Mouse (Mus musculus): ENCODE measurements around the gene Psme3. TPM values are rescaled to one million over a fixed set of nuclear protein-coding genes. Genes with fewer than 3 reads are reported as not detected.
"Not testable (repeated sequence)": the region's sequence is repeated elsewhere in the genome, so short reads cannot be mapped to it uniquely, and the experiment has no call there.

Psme3 gene
- total RNA-seq, 2 experiments from 2014 or later, result 139 to 164 TPM

- DNase-seq (ENCODE audit: low spot score in 2 of 2), result no peak
Observed at GRCm38 (mm10) chr11:101307744-101308143, 8.3 kb upstream of the Psme3 start.

- no peak for DNase-seq (ENCODE audit: low spot score in 2 of 2)
Observed at GRCm38 (mm10) chr11:101311083-101311482, 4.9 kb upstream of the Psme3 start.

GRCm38 (mm10) chr11:101312150-101312549 is 3.9 kb upstream of the Psme3 start:
- no peak for DNase-seq (ENCODE audit: low spot score in 2 of 2)

- no peak for DNase-seq (ENCODE audit: low spot score in 2 of 2)
Observed at GRCm38 (mm10) chr11:101314567-101314966, 1.4 kb upstream of the Psme3 start.

- no peak for DNase-seq (ENCODE audit: low spot score in 2 of 2)
Observed at GRCm38 (mm10) chr11:101315082-101315650, 847 bp upstream of the Psme3 start.

GRCm38 (mm10) chr11:101316501-101316917 is 496 bp downstream of the Psme3 start:
- peak; percentile 28 to 38 for DNase-seq (ENCODE audit: low spot score in 2 of 2)

- peak; percentile 50 to 71 for DNase-seq (ENCODE audit: low spot score in 2 of 2)
Observed at GRCm38 (mm10) chr11:101323609-101324008, 7.6 kb downstream of the Psme3 start.

GRCm38 (mm10) chr11:101324763-101325162 is 8.8 kb downstream of the Psme3 start, which contains the start of gene Aoc2:
Aoc2 (plus strand) TSS chr11:101325063.
- DNase-seq (ENCODE audit: low spot score in 2 of 2), result no peak

- not testable (repeated sequence) for DNase-seq (ENCODE audit: low spot score in 2 of 2)
Observed at GRCm38 (mm10) chr11:101325201-101325600, 9.2 kb downstream of the Psme3 start.

GRCm38 (mm10) chr11:101326147-101326546 is 10.1 kb downstream of the Psme3 start:
- no peak for DNase-seq (ENCODE audit: low spot score in 2 of 2)

- DNase-seq (ENCODE audit: low spot score in 2 of 2), result no peak
Observed at GRCm38 (mm10) chr11:101327311-101327710, 11.3 kb downstream of the Psme3 start.

GRCm38 (mm10) chr11:101328941-101329635 is 13.1 kb downstream of the Psme3 start:
- no peak for DNase-seq (ENCODE audit: low spot score in 2 of 2)

GRCm38 (mm10) chr11:101330371-101330924 is 14.4 kb downstream of the Psme3 start, which contains the start of gene Aoc3:
Aoc3 (plus strand) TSS chr11:101330605.
- no peak for DNase-seq (ENCODE audit: low spot score in 2 of 2)

GRCm38 (mm10) chr11:101330961-101331360 is 14.9 kb downstream of the Psme3 start:
- DNase-seq (ENCODE audit: low spot score in 2 of 2), result not testable (repeated sequence)

GRCm38 (mm10) chr11:101332537-101332936 is 16.5 kb downstream of the Psme3 start:
- no peak for DNase-seq (ENCODE audit: low spot score in 2 of 2)

- no peak for DNase-seq (ENCODE audit: low spot score in 2 of 2)
Observed at GRCm38 (mm10) chr11:101334023-101334422, 18.0 kb downstream of the Psme3 start.

- no peak for DNase-seq (ENCODE audit: low spot score in 2 of 2)
Observed at GRCm38 (mm10) chr11:101334516-101334915, 18.5 kb downstream of the Psme3 start.

- no peak for DNase-seq (ENCODE audit: low spot score in 2 of 2)
Observed at GRCm38 (mm10) chr11:101335685-101336084, 19.7 kb downstream of the Psme3 start.

GRCm38 (mm10) chr11:101338123-101338760 is 22.2 kb downstream of the Psme3 start:
- DNase-seq (ENCODE audit: low spot score in 2 of 2), result no peak

GRCm38 (mm10) chr11:101347083-101347775 is 31.2 kb downstream of the Psme3 start:
- no peak for DNase-seq (ENCODE audit: low spot score in 2 of 2)

- DNase-seq (ENCODE audit: low spot score in 2 of 2), result no peak
Observed at GRCm38 (mm10) chr11:101348774-101349173, 32.8 kb downstream of the Psme3 start.
